Mouse (Mus musculus) bone marrow, adult 2 months (tissue): ENCODE measurements around the gene Mypop.

Experiments
- CTCF ChIP-seq: fragments of 200-500 bp; IDR thresholded peaks from 2 replicates; pipeline ENCODE4 v1.5.1; 2011; ENCODE audit warnings: low read length, control low read depth; ENCODE audit not compliant: control insufficient read depth, insufficient read depth
- POLR2A ChIP-seq: fragments of 200-500 bp; IDR thresholded peaks from 2 replicates; pipeline ENCODE4 v1.6.1; 2011; ENCODE audit warnings: low read depth, mild to moderate bottlenecking, control low read depth, low read length, borderline replicate concordance; ENCODE audit not compliant: control insufficient read depth

DNA sequence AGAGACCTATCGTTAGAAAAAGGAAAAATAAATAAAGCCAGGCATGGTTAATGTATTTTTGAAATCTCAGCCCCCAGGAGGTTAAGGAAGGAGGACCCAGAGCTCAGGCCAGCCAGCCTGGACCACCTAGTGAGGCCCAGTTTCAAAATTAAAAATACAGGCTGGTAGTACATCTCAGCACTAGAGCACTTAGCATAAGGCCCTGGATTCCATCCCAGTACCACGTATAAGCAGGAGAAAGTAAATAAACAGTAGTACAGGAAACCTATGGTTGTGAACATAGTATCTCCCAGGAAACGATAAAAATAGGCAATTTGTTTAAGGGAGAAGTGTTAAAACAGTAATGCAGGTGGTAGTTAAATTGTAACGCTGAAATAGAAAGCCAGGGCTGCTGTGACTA is 11.1 kb downstream of the Mypop start:
- TF ChIP-seq POLR2A (no peak), CTCF (no peak)
